Mouse (Mus musculus): ENCODE data around the gene Cuedc1. TPM values are rescaled to one million over a fixed set of nuclear protein-coding genes. Genes with fewer than 3 reads are reported as not detected.

Gene Cuedc1
- polyA plus RNA-seq, 1 experiment from 2014 or later, result 17.0 TPM

DNA sequence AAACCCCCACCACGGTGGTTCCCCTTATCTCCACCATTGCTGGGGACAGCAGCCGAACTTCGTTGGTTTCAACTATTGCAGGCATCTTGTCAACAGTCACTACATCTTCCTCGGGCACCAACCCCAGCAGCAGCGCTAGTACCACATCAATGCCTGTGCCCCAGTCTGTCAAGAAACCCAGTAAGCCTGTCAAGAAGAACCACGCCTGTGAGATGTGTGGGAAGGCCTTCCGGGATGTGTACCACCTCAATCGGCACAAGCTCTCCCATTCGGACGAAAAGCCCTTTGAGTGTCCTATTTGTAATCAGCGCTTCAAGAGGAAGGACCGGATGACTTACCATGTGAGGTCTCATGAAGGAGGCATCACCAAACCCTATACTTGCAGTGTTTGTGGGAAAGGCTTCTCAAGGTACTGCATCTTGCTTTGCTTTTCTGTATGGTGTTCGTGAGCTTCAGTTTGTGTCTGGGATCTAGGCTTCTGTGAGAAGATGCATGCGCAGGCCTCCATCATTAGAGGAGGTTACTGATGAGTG is 24.4 kb upstream of the Cuedc1 start:
- Histone ChIP-seq H3K27me3 (ENCODE audit: control insufficient read depth, insufficient read depth, low read length) (no peaks in the 10 kb centered on the region), H3K4me2 (no peak overlapping the region), H3K36me3 (ENCODE audit: control insufficient read depth, insufficient read depth, low read length) (peaks cover 7% of the 10 kb centered on the region), H3K27ac (ENCODE audit: low read depth, low read length) (no peak overlapping the region), H3K4me3 (ENCODE audit: low read depth, low read length) (no peak overlapping the region), H3K4me1 (ENCODE audit: control insufficient read depth, insufficient read depth, low read length) (peaks cover 26% of the 10 kb centered on the region), H3K9me3 (ENCODE audit: control insufficient read depth, low read length) (no peaks in the 10 kb centered on the region), H3K9ac (ENCODE audit: low read length) (no peak overlapping the region)
- no peak for ATAC-seq (ENCODE audit: low FRiP score)
- WGBS, result 88% methylated on average over 14 of the region's 14 CpGs
- DNase-seq (ENCODE audit: low spot score, missing footprints), result no peak

GRCm38 (mm10) chr11:88075701-88076100 is 22.2 kb upstream of the Cuedc1 start:
- ATAC-seq (ENCODE audit: low FRiP score), result no peak
- H3K36me3 ChIP-seq (ENCODE audit: control insufficient read depth, insufficient read depth, low read length), result peaks cover 16% of the 10 kb centered on the region
- 21% methylated on average over 1 of the region's 1 CpGs for WGBS

GRCm38 (mm10) chr11:88076394-88076793 is 21.5 kb upstream of the Cuedc1 start:
- H3K27ac ChIP-seq (ENCODE audit: low read depth, low read length), result no peak overlapping the region
- DNase-seq (ENCODE audit: low spot score, missing footprints), result no peak
- peaks cover 22% of the 10 kb centered on the region for H3K36me3 ChIP-seq (ENCODE audit: control insufficient read depth, insufficient read depth, low read length)
- no peaks in the 10 kb centered on the region for H3K27me3 ChIP-seq (ENCODE audit: control insufficient read depth, insufficient read depth, low read length)
- no peak overlapping the region for H3K4me2 ChIP-seq
- no peaks in the 10 kb centered on the region for H3K9me3 ChIP-seq (ENCODE audit: control insufficient read depth, low read length)
- H3K4me3 ChIP-seq (ENCODE audit: low read depth, low read length), result no peak overlapping the region
- no peak overlapping the region for H3K9ac ChIP-seq (ENCODE audit: low read length)
- ATAC-seq (ENCODE audit: low FRiP score), result no peak
- WGBS, result 81% methylated on average over 1 of the region's 1 CpGs
- H3K4me1 ChIP-seq (ENCODE audit: control insufficient read depth, insufficient read depth, low read length), result peaks cover 13% of the 10 kb centered on the region

More at GRCm38 (mm10) chr11:88075701-88076100, 22.2 kb upstream of the Cuedc1 start:
- H3K9ac ChIP-seq (ENCODE audit: low read length), result no peak overlapping the region
- H3K9me3 ChIP-seq (ENCODE audit: control insufficient read depth, low read length), result no peaks in the 10 kb centered on the region
- no peak overlapping the region for H3K4me3 ChIP-seq (ENCODE audit: low read depth, low read length)
- H3K27ac ChIP-seq (ENCODE audit: low read depth, low read length), result no peak overlapping the region
- no peak overlapping the region for H3K4me2 ChIP-seq
- peaks cover 20% of the 10 kb centered on the region for H3K4me1 ChIP-seq (ENCODE audit: control insufficient read depth, insufficient read depth, low read length)
- DNase-seq (ENCODE audit: low spot score, missing footprints), result no peak
- H3K27me3 ChIP-seq (ENCODE audit: control insufficient read depth, insufficient read depth, low read length), result no peaks in the 10 kb centered on the region

- H3K9me3 ChIP-seq (ENCODE audit: control insufficient read depth, low read length), result no peaks in the 10 kb centered on the region; the same call in 1 of the 2 replicates
- no peak overlapping the region for H3K9ac ChIP-seq (ENCODE audit: low read length)
- ATAC-seq (ENCODE audit: low FRiP score) (no peak), DNase-seq (ENCODE audit: low spot score, missing footprints) (no peak)
- WGBS, result 81% methylated on average over 6 of the region's 6 CpGs
- H3K4me2 ChIP-seq, result no peak overlapping the region
- peaks cover 22% of the 10 kb centered on the region for H3K36me3 ChIP-seq (ENCODE audit: control insufficient read depth, insufficient read depth, low read length)
- H3K4me1 ChIP-seq (ENCODE audit: control insufficient read depth, insufficient read depth, low read length), result peaks cover 12% of the 10 kb centered on the region
- no peaks in the 10 kb centered on the region for H3K27me3 ChIP-seq (ENCODE audit: control insufficient read depth, insufficient read depth, low read length)
- H3K27ac ChIP-seq (ENCODE audit: low read depth, low read length), result no peak overlapping the region
- no peak overlapping the region for H3K4me3 ChIP-seq (ENCODE audit: low read depth, low read length)
Measured at GRCm38 (mm10) chr11:88083699-88084098, 14.2 kb upstream of the Cuedc1 start.

DNA sequence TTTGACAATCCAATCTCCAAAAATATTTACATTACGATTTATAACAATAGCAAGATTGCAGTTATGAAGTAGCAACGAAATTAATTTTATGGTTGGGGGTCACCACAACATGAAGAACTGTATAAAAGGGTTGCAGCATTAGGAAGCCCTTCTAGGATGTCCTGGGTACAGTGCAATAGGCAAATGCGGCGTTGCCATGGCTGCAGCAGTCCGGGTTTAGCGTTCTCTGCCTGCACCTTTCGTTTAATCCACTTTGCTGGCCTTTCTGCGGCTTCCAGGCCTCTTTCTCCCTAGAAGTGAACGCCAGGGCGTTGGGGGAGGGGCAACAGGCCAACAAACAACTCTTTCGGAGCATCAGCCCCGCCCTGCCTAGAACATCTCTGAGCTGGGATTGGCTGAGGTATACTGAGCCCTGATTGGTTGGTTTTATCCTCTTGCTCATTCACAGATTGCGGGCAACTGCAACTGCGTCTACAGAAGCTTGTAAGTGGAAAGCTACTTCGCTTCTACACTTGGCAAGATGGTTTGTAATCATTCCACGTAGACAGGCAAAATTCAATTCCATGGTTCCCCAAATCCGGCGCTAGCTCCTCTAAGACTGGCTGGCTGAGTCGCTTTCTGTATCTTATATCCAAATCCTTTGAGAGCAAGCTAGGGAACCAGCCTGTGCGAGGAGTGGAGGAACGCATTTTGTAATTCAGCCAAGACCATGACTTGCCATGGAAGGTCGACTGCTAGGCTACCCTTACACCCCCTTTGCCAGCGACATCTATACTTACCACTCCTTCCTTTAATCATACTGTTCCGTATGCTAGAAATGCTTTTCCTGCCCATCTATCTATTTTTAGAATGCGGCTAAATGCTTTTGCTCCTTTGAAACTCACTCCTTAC is 10.9 kb upstream of the Cuedc1 start:
- Histone ChIP-seq H3K4me3 (ENCODE audit: low read depth, low read length) (peak overlapping the region; percentile 5; the same call in 1 of the 2 replicates), H3K4me2 (peak overlapping the region; percentile 34), H3K9ac (ENCODE audit: low read length) (peak overlapping the region; percentile 6; the same call in 1 of the 2 replicates), H3K4me1 (ENCODE audit: control insufficient read depth, insufficient read depth, low read length) (peaks cover 12% of the 10 kb centered on the region), H3K27ac (ENCODE audit: low read depth, low read length) (peak overlapping the region; percentile 49), H3K9me3 (ENCODE audit: control insufficient read depth, low read length) (no peaks in the 10 kb centered on the region; the same call in 1 of the 2 replicates), H3K27me3 (ENCODE audit: control insufficient read depth, insufficient read depth, low read length) (no peaks in the 10 kb centered on the region), H3K36me3 (ENCODE audit: control insufficient read depth, insufficient read depth, low read length) (peaks cover 6% of the 10 kb centered on the region)
- peak; percentile 97 for DNase-seq (ENCODE audit: low spot score, missing footprints)
- WGBS, result 8% methylated on average over 25 of the region's 25 CpGs
- peak; percentile 98 for ATAC-seq (ENCODE audit: low FRiP score)

DNA sequence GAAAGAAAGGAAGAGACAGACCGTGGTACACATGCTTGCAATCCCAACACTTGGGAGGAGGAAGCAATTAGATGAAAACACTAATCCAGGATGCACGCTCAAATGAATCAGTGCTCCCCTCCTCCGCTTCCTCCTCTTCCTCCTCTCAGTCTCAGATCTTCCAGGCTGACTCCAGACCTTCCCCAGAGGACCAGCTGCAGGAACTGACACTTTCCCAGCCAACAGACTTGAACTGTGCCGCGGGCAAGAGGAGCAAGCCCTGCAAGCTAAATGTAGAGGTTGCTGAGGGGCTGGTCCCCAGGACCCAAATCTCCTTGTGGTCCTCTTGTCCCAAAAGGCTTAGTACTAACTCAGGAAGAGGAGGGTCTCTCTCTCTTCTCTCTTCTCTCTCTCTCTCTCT is 8.7 kb upstream of the Cuedc1 start:
- Histone ChIP-seq H3K4me1 (ENCODE audit: control insufficient read depth, insufficient read depth, low read length) (peaks cover 12% of the 10 kb centered on the region), H3K4me2 (no peak overlapping the region), H3K27ac (ENCODE audit: low read depth, low read length) (no peak overlapping the region), H3K27me3 (ENCODE audit: control insufficient read depth, insufficient read depth, low read length) (no peaks in the 10 kb centered on the region), H3K9ac (ENCODE audit: low read length) (no peak overlapping the region), H3K36me3 (ENCODE audit: control insufficient read depth, insufficient read depth, low read length) (peaks cover 1% of the 10 kb centered on the region; the same call in 1 of the 2 replicates), H3K9me3 (ENCODE audit: control insufficient read depth, low read length) (no peaks in the 10 kb centered on the region; the same call in 1 of the 2 replicates), H3K4me3 (ENCODE audit: low read depth, low read length) (no peak overlapping the region)
- no peak for DNase-seq (ENCODE audit: low spot score, missing footprints)
- no peak for ATAC-seq (ENCODE audit: low FRiP score)
- WGBS, result 63% methylated on average over 5 of the region's 5 CpGs

GRCm38 (mm10) chr11:88090293-88090692 is 7.6 kb upstream of the Cuedc1 start:
- no peaks in the 10 kb centered on the region for H3K36me3 ChIP-seq (ENCODE audit: control insufficient read depth, insufficient read depth, low read length)
- 82% methylated on average over 5 of the region's 5 CpGs for WGBS
- no peak overlapping the region for H3K4me3 ChIP-seq (ENCODE audit: low read depth, low read length)
- H3K4me2 ChIP-seq, result no peak overlapping the region
- H3K27me3 ChIP-seq (ENCODE audit: control insufficient read depth, insufficient read depth, low read length), result no peaks in the 10 kb centered on the region
- ATAC-seq (ENCODE audit: low FRiP score), result no peak
- no peak overlapping the region for H3K27ac ChIP-seq (ENCODE audit: low read depth, low read length)
- H3K9ac ChIP-seq (ENCODE audit: low read length), result no peak overlapping the region
- H3K9me3 ChIP-seq (ENCODE audit: control insufficient read depth, low read length), result no peaks in the 10 kb centered on the region; the same call in 1 of the 2 replicates
- peaks cover 12% of the 10 kb centered on the region for H3K4me1 ChIP-seq (ENCODE audit: control insufficient read depth, insufficient read depth, low read length)
- no peak for DNase-seq (ENCODE audit: low spot score, missing footprints)

- Histone ChIP-seq H3K27me3 (ENCODE audit: control insufficient read depth, insufficient read depth, low read length) (no peaks in the 10 kb centered on the region), H3K4me1 (ENCODE audit: control insufficient read depth, insufficient read depth, low read length) (peaks cover 5% of the 10 kb centered on the region; the same call in 1 of the 2 replicates), H3K36me3 (ENCODE audit: control insufficient read depth, insufficient read depth, low read length) (no peaks in the 10 kb centered on the region), H3K27ac (ENCODE audit: low read depth, low read length) (no peak overlapping the region), H3K9ac (ENCODE audit: low read length) (no peak overlapping the region), H3K9me3 (ENCODE audit: control insufficient read depth, low read length) (no peaks in the 10 kb centered on the region; the same call in 1 of the 2 replicates), H3K4me2 (no peak overlapping the region), H3K4me3 (ENCODE audit: low read depth, low read length) (no peak overlapping the region)
- ATAC-seq (ENCODE audit: low FRiP score) (no peak), DNase-seq (ENCODE audit: low spot score, missing footprints) (no peak)
- 85% methylated on average over 1 of the region's 1 CpGs for WGBS
Measured at GRCm38 (mm10) chr11:88091949-88092348, 5.9 kb upstream of the Cuedc1 start.

DNA sequence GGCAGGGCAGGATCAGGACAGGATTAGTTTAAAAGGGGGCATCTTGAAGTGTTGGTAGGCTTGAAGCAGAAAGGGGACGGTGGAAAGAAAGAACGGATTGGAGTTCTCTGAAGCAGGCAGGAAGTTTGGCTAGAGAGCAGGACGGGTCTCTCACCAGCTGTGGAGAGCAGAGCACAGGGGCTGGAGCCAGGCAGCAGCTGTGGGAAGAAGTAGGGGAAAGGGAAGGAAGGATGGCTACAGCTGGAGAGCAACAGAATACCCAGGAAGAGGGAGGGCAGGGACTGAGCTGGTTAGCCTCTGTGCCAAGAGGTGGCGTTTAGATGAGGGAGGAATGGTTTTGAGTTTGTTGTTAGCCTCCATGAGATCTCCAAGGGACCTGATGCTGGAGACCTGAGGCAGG is 685 bp upstream of the Cuedc1 start:
- H3K9me3 ChIP-seq (ENCODE audit: control insufficient read depth, low read length), result no peaks in the 10 kb centered on the region
- no peaks in the 10 kb centered on the region for H3K27me3 ChIP-seq (ENCODE audit: control insufficient read depth, insufficient read depth, low read length)
- H3K4me1 ChIP-seq (ENCODE audit: control insufficient read depth, insufficient read depth, low read length), result peaks cover 32% of the 10 kb centered on the region
- DNase-seq (ENCODE audit: low spot score, missing footprints), result no peak
- H3K9ac ChIP-seq (ENCODE audit: low read length), result peak overlapping the region; percentile 10; the same call in 1 of the 2 replicates
- no peak overlapping the region for H3K4me3 ChIP-seq (ENCODE audit: low read depth, low read length)
- no peak for ATAC-seq (ENCODE audit: low FRiP score)
- WGBS, result 17% methylated on average over 4 of the region's 4 CpGs
- H3K4me2 ChIP-seq, result peak overlapping the region; percentile 3; the same call in 1 of the 2 replicates
- no peaks in the 10 kb centered on the region for H3K36me3 ChIP-seq (ENCODE audit: control insufficient read depth, insufficient read depth, low read length)
- H3K27ac ChIP-seq (ENCODE audit: low read depth, low read length), result no peak overlapping the region

Data from midbrain, embryonic 11.5 days (tissue).